Mouse (Mus musculus) right cerebral cortex, postnatal 4 days (tissue): ENCODE results near the gene Ptprn.
"Not testable (repeated sequence)": the region's sequence is repeated elsewhere in the genome, so short reads cannot be mapped to it uniquely, and the experiment has no call there.

Source experiments
- DNase-seq: peaks from one replicate; pipeline ENCODE4 v3.0.0-alpha.2; 2022

Gene Ptprn

GRCm38 (mm10) chr1:75252308-75252707 is 12.0 kb downstream of the Ptprn start:
- DNase-seq: no peak

DNA sequence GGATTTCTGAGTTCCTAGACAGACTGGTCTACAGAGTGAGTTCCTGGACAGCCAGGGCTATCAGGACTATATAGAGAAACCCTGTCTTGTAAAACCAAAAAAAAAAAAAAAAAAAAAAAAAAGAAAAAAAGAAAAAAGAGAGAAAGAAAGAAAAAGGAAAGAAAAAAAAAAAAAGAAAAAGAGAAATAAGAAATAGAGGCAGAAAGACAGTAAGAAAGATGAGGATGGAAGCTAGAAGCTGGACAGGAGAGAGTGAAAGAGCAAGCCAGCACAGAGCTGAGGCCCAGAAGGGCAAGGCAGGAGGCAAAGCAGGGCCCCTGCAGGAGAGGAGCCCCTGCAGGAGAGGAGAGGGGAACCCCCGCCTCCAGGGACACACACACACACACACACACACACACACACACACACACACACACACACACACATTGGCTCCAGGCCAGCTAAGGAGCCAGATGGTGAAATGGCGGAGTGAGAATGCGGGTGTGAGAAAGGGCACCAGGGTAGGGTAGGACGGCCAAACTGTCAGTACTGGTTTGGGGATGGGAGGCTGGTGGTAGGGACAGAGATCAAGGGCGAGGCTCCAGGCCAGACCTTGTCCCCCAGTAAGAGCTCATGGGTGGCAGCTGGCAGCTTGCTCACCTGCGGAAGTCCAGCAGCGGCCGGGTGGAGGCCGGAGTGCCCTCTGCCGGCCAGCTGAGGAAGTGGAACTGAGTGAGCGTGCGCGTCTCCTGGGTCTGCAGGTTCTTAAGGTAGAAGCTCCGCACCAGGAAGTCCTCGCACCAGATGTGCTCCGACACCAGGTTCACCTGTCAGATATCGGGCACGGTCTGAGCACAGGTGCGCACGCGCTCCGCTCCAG is 13.0 kb downstream of the Ptprn start:
- DNase-seq: peak; percentile 55

GRCm38 (mm10) chr1:75250498-75250897 is 13.8 kb downstream of the Ptprn start:
- no peak for DNase-seq

DNA sequence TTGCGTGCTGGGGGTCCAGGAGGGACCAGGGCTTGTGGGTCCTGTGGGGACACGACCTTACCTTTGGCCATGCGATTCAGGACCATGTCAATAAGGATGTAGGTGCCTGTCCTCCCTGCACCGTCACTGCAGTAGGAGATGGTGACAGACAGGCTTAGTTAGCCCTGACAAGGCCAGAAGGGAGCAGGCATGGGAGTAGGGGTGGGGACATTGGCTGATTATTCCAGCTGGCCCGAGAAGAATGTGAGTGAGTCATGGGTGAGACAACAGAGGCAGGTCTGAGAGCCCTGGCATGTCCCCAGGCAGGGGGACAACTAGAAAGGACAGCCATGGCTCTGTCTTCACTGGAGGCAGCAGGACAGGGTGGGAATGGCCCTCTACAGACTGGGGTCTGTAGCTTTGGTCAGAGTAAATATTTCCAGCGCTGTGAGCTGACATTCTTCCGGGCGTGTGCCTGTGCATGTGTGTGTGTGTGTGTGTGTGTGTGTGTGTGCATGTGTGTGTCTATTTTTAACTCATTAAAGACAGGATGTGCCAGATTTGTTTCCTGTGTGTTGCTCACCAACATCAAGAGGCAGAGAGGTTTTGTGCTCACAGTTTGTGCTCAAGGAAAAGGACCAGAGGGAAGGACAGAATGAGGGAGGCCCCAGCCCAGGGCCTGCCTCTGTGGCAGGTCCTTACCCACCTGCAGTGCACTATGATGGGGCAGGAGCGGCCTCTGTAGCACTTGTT is 16.1 kb downstream of the Ptprn start:
- no peak for DNase-seq

GRCm38 (mm10) chr1:75247071-75247930 is 17.0 kb downstream of the Ptprn start:
- DNase-seq: no peak

DNA sequence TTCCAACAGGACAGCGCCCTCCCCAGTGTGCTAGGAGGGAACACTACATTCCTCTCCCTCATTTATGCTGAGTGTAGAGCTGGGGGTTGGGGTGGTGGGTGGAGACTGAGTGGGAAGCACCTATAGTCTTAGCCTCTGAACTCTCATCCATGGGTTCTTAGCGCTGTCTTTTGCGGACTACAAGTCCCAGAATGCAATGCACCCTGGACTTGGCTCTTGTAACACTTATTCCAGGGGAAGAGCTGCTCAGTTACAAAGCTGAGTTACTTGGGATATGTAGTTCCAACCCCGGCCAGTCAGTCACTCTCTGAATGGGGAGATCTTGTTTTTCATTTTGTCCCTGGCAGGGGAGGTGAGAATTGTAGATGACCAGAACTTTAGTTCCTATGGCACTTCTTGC is 19.5 kb downstream of the Ptprn start:
- no peak for DNase-seq

DNA sequence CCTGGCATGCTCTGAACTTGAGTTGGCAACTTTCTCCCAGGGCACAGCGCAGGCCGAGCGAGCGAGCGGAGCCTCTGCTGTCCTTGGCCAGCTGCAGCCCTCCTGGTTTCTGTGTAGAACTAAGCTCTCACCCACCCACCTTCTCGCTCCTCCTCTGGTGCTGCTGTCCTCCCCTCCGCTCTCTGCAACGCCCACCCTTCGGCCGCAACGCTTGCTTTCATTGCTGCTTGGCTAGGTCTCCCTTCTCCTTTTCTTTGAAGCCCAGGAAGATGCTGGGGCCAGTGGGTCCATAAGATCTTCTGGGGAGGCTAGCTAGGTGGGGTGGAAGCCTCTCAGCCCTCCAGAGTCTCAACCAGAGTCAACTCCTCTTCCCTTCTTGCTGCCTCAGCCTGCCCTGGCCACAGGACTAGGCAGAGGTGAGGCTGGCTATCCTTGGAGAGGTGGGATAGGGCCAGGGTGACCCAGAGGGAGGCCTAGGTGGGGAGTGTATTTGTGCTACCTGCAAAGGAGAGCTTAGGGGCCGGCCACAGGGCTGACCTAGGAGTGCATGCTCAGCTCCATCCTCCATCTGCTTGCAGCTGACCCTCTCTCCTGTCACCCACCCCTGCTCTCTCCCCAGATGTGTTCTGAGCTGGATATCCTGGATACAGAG is 20.0 kb downstream of the Ptprn start:
- no peak for DNase-seq

DNA sequence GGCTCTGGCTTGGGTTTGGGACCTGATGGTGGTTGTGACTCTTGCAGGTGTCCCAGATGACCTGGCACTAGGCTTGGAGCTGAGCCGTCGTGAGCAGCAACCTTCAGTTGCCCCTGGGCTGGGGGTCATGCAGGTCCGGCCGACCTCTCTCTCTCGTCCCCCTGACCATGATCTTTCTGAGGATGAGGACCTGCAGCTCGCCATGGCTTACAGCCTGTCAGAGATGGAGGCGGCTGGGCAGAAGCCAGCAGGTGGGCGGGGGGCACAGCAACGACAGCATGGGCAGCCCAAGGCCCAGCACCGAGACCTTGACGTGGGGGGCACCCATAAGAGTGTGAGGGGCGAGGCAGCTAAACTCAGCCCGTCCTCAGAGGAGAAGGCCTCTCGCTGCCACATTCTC is 20.9 kb downstream of the Ptprn start:
- no peak for DNase-seq

GRCm38 (mm10) chr1:75239591-75239990 is 24.7 kb downstream of the Ptprn start:
- DNase-seq: no peak

DNA sequence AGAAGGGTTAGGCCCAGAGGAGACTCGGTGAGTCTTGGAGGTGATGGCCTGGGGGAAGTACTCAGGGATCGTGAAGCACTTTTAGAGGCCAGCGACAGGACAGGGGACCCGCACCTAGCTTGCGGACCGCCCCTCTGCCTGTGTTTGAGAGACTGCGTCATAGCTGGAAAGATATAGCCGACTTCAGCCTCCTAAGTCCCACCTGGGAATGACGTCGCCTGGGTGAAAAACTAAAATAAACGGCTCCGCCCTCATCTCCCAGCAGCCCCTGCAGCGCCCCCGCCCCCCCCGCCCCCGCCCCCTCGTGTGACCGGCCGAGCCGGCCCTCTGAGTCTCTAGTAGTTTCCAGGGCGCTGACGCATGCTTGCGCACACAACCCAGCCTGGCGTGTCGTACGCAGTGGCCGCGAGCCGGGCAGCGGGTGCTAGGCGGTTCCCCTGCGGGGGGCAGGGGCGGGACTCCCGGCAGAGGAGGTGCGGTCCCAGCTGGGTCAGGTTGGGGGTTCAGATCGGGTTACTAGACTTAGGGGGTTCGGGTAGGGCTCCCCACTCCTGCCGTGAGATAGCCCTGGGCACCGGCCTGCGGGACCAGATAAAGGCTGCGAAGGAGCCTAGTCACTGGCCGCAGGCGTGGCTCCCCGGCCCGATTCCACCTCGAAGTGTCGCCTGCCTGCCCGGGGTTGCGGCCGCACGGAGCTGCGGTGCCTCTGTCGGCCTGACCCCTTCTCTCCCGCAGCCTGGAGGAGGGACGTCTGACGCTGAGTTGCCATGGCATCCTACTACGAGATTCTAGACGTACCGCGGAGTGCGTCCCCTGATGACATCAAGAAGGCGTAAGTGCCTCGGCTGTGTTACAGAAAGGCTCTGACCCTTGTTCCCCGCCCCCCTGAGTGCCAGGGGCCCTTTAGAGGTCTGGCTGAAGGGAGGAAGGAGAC is 27.9 kb downstream of the Ptprn start, which contains the start of gene Dnajb2:
Gene Dnajb2 (plus strand): TSS at position 290 of the 934 bp plus-strand sequence.
- DNase-seq: peak; percentile 74

DNA sequence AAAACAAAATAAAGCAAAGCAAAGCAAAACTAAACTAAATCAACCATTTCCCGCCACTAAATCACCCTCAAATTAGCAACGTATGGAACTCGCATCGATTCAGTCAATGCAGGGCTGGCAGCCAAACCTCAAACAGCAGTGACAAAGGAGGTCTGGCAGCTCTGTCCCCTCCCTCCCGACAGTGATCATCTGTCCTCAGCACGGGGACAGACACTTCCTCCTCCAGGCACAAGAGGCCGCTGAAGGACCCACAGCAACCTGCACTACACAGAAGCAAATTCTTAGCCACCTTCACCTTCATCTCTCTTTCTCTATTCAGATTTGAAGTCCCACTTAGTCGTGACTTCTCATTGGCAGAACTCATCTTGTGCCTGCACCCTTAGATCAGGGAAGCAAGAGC is 29.7 kb downstream of the Ptprn start:
- peak; percentile 51 for DNase-seq

- not testable (repeated sequence) for DNase-seq
Observed at GRCm38 (mm10) chr1:75232489-75232888, 31.8 kb downstream of the Ptprn start.

DNA sequence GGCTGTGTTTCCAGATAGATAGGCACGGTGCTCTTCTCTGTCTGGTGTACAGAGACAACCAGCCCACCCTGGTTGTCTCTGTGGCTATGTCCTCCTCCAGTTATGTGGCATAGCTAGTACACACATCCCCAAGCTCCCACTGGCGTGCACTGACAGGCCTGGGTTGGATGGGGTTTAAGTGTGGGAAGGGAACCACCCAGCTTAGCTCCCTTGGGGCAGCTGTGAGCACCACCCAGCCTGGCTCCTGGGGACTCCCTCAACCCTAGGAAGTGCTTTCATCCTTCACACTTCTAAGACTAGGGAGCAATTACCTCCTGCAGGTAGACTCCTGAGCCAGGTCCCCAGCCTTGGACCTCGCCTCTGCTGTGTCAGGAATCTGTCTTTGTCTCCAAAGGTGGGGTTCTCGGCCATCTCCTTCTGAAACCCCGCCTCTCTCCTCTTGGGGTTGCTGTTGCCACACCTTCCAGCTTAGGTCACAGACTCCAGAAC is 32.6 kb downstream of the Ptprn start, which contains the start of gene A630095N17Rik:
Gene A630095N17Rik (minus strand): TSS at position 439 of the 489 bp plus-strand sequence.
- no peak for DNase-seq

DNA sequence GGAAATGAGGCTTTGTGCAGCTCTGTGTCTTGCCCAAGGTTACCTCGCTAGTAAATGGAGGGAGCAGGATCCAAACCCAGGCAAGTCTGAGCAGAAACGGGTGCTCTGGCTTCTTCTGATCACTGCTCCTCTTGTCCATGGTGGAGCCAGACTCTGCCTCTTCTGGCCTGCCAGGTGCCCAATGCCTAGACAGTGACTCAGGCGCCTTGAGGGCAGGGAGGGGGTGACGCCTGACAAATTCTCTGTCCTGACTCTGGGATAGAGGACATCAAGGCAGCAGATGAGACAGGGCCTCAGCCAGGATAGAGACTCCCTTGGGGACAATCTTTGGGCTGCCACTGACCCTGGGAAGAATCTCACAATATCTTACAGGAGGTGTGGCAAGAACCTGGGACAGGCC is 33.1 kb downstream of the Ptprn start:
- no peak for DNase-seq

- DNase-seq: no peak
Observed at GRCm38 (mm10) chr1:75230335-75230994, 33.8 kb downstream of the Ptprn start.

- DNase-seq: no peak
Observed at GRCm38 (mm10) chr1:75229158-75229557, 35.1 kb downstream of the Ptprn start.

DNA sequence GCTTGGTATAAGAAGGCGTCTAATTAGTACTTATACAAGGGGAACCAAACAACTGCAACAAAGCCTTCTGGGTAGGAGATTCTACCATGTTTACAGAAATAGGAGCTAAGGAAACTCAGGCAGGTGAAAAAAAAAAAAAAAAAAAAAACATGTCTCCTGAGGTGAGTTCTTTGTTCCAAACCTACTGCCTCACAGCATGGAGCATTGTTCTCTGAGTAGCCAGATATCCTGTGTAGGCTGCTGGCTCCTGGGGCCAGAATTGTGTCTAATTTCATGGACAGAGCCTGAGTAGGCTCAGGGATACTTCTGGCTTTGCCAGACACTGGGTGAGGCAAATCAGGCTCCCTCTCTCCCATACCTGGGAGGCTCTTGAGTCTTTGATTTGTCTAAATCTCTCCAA is 36.6 kb downstream of the Ptprn start:
- no peak for DNase-seq

- DNase-seq: no peak
Observed at GRCm38 (mm10) chr1:75226138-75226537, 38.2 kb downstream of the Ptprn start.

DNA sequence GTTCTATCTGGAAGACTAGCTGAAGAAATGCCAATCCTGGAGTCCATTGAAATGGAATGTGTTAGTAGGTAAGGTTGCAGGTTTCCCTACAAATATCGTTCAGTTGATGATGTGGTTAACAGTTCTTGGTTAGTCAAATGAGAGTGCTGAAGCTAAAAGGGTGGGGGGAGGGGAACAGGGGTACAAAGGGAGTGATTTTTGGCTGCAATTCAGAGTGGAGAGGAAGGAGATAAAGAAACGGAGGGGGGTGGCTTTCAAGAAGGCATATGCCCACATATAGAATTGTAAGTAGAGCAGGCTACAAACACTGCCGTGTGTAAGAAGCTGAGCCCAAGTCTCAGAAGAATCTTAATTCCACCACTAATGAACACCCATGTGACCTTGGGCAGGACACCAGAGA is 38.8 kb downstream of the Ptprn start:
- DNase-seq: no peak

DNA sequence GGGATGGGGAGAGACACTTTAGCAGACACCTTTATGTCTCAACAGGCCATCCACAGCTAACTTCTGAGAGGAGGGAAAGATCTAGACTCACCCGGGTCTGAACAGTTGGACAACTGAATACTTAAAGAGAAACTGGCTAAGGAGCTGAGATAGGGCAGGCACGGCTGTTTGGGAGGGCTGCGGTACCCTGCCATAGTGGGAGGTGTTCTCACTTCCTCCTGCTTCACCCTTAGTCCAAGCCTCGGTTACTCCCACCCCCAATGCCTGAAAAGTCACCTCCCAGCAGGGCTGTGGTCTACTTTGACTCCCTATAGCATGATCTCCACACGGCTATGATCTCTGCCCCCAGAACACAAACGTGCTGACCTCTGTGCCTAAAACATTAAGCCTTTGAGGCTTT is 40.8 kb downstream of the Ptprn start:
- DNase-seq: no peak

DNA sequence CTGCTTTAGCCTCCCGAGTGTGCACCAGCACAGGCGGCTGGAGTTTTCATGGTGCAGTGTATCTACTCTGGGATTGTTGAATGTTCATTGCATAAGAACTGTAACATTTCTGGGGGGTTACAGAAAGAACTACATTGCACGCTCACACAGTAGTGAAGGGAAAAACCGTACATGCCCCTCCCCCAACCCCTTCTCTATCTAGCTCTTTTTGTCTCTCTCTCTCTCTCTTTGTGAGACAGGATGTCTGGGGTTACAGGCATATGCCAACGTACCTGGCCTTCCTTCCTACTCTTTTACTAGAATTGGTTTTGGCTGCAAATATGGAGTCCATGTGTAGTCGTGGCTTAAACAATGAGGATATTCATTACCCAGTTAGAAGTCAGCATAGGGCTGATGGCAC is 41.4 kb downstream of the Ptprn start:
- DNase-seq: no peak
